Mouse (Mus musculus) effector memory CD4-positive, alpha-beta T cell, adult 5 months (primary cell): ENCODE data around the gene Mrtfa. TPM values are rescaled to one million over a fixed set of nuclear protein-coding genes. Genes with fewer than 3 reads are reported as not detected.

ENCODE experiments used
- polyA plus RNA-seq: library from polyadenylated mRNA; unstranded; fragments of 100-300 nt; shearing (Covaris generic); gene quantifications from one replicate; pipeline ENCODE4 v1.2.1, GENCODE M21; 2017

Mrtfa gene
- 65.4 TPM for polyA plus RNA-seq

GRCm38 (mm10) chr15:81190630-81191178 lies at the start of gene Mrtfa:
TSS of gene Mrtfa (minus strand) at chr15:81190757.

GRCm38 (mm10) chr15:81235086-81235920 lies 44.7 kb upstream of the Mrtfa start, which contains the start of gene Mchr1:
TSS of gene Mchr1 (plus strand) at chr15:81235499.

GRCm38 (mm10) chr15:80977620-80978334 lies 212.8 kb downstream of the Mrtfa start, which contains the start of gene Sgsm3:
TSS of gene Sgsm3 (plus strand) at chr15:80977765.

Other genes with a start within 250 kb of the Mrtfa start
- 79.2 TPM for gene Adsl, start 242.3 kb downstream of the Mrtfa start, polyA plus RNA-seq
- 8.3 TPM for gene Sgsm3, start 213.0 kb downstream of the Mrtfa start, polyA plus RNA-seq
- not detected for gene Mchr1, start 44.7 kb upstream of the Mrtfa start, polyA plus RNA-seq
- gene Slc25a17, start 170.1 kb upstream of the Mrtfa start, polyA plus RNA-seq = 51.6 TPM
- gene St13, start 209.3 kb upstream of the Mrtfa start, polyA plus RNA-seq = 99.8 TPM
- gene Xpnpep3, start 209.4 kb upstream of the Mrtfa start, polyA plus RNA-seq = 7.6 TPM
- 1.1 TPM for gene Dnajb7, start 217.5 kb upstream of the Mrtfa start, polyA plus RNA-seq